Mouse (Mus musculus) C2C12 (cell line): ENCODE results near the gene Dnm1. TPM values are rescaled to one million over a fixed set of nuclear protein-coding genes. Genes with fewer than 3 reads are reported as not detected.

Source experiments
- H3K27me3 ChIP-seq: one replicate; pipeline ENCODE4 v1.6.1; 2011; ENCODE audit not compliant: control insufficient read depth, insufficient read depth, insufficient read length
- H3K36me3 ChIP-seq: one replicate; pipeline ENCODE4 v1.6.1; 2011; ENCODE audit not compliant: control insufficient read depth, insufficient read depth
- H3K4me3 ChIP-seq: one replicate; pipeline ENCODE4 v1.5.1; 2011; ENCODE audit warnings: mild to moderate bottlenecking, control low read depth; ENCODE audit not compliant: poor library complexity, insufficient read depth, severe bottlenecking
- H3K79me2 ChIP-seq: one replicate; pipeline ENCODE4 v1.6.1; 2011; ENCODE audit not compliant: control insufficient read depth, insufficient read depth
- H3K79me3 ChIP-seq: one replicate; pipeline ENCODE4 v1.6.1; 2011; ENCODE audit warnings: low read depth, control low read depth
- H3ac ChIP-seq: one replicate; pipeline ENCODE3; 2011; ENCODE audit warnings: low read depth; ENCODE audit not compliant: control insufficient read depth, insufficient read length
- CEBPB ChIP-seq: IDR thresholded peaks from one replicate; pipeline ENCODE4 v1.6.1; 2011; ENCODE audit warnings: low read depth, mild to moderate bottlenecking, control low read depth, moderate library complexity
- CTCF ChIP-seq: IDR thresholded peaks from one replicate; pipeline ENCODE4 v1.5.1; 2011; ENCODE audit not compliant: control insufficient read depth, insufficient read depth, insufficient read length
- FOSL1 ChIP-seq: IDR thresholded peaks from one replicate; pipeline ENCODE4 v1.8.0; 2011; ENCODE audit warnings: mild to moderate bottlenecking, low read length; ENCODE audit not compliant: poor library complexity, insufficient read depth, severe bottlenecking
- MAX ChIP-seq: IDR thresholded peaks from one replicate; pipeline ENCODE4 v1.6.1; 2011; ENCODE audit warnings: mild to moderate bottlenecking, control low read depth
- MYOD1 ChIP-seq: IDR thresholded peaks from one replicate; pipeline ENCODE4 v1.6.1; 2011; ENCODE audit warnings: low read depth; ENCODE audit not compliant: control insufficient read depth, insufficient read length
- MYOG ChIP-seq: IDR thresholded peaks from one replicate; pipeline ENCODE4 v1.6.1; 2011; ENCODE audit not compliant: control insufficient read depth, insufficient read length; ENCODE audit errors: extremely low read depth
- USF1 ChIP-seq: IDR thresholded peaks from one replicate; pipeline ENCODE4 v1.6.1; 2011; ENCODE audit warnings: low read depth, mild to moderate bottlenecking, control low read depth, moderate library complexity
- polyA plus RNA-seq: library from polyadenylated mRNA; unstranded; fragments of >200 nt; fragmentation: generic; extraction: Trizol; gene quantifications from one replicate; pipeline ENCODE4 v1.2.1, GENCODE M21; 2012; ENCODE audit warnings: missing spikeins

The Dnm1 gene
- polyA plus RNA-seq, 1 experiment, result 27.7 TPM

GRCm38 (mm10) chr2:32287923-32288367, 65.2 kb downstream of the Dnm1 start, which contains the start of gene Swi5:
Gene Swi5, minus strand, starts transcription at chr2:32288075.
- TF ChIP-seq MAX (peak; percentile 61), MYOG (no peak), CEBPB (no peak), USF1 (peak; percentile 87)
- Histone ChIP-seq H3K36me3 (peaks cover 29% of the 10 kb centered on the region), H3K4me3 (peak within 1 kb of the TSS; percentile 96), H3K79me2 (peaks cover 72% of the 10 kb centered on the region), H3K27me3 (no peaks in the 10 kb centered on the region), H3K79me3 (peaks cover 46% of the 10 kb centered on the region), H3ac (peak within 1 kb of the TSS; percentile 95)

DNA sequence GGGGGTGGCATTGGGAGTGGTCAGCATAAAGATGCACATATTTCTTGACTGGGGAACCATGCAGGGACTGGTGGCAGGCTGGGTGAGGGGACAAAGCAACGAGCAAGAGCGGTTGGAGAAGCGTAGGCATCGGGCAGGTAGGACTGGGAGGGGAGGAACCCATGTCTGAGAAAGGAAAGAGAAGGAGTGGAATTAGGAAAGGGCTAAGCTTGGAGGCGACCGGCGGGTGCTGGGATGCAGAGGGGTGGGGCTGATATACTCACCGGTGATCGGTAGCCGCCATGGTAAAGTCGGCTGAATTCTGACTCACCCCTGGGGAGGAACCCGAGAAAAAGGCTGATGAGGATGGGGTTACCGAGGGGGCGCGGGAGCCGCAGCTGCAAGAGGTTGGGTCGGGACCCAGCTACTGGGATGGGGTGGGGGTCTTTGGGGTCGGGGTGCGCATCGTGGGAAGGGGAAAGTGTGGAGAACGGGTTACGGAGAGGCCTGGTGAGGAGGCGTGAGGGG, 65.8 kb downstream of the Dnm1 start, which contains the start of gene Golga2:
Gene Golga2, plus strand, starts transcription at position 51 of the 507 bp plus-strand sequence.
- peaks cover 33% of the 10 kb centered on the region for H3K36me3 ChIP-seq
- H3K79me3 ChIP-seq, result peaks cover 46% of the 10 kb centered on the region
- no peak for TF ChIP-seq MYOD1
- no peak for TF ChIP-seq CEBPB
- no peak for TF ChIP-seq USF1
- no peak for TF ChIP-seq CTCF
- TF ChIP-seq FOSL1, result no peak
- no peak for TF ChIP-seq MAX
- TF ChIP-seq MYOG, result no peak
- peak within 1 kb of the TSS; percentile 96 for H3K4me3 ChIP-seq
- no peaks in the 10 kb centered on the region for H3K27me3 ChIP-seq
- H3K79me2 ChIP-seq, result peaks cover 72% of the 10 kb centered on the region
- H3ac ChIP-seq, result peak within 1 kb of the TSS; percentile 95

DNA sequence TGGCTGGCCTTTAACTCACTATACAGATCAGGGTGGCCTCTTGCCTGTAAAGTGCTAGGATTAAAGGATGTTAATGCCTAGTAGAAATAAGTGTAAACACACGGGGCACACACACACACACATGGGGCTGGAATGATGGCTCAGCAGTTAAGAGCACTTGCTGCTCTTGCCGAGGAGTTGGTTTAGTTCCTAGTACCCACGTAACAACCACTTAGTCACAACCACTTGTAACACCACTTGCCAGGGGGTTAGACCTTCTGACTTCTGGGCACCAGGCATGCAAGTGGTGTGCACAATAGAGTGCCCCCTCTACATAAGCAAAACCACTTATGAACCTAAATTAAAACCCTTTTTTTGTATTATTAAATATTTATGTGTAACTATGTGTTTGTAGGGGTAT, 69.2 kb downstream of the Dnm1 start:
- Histone ChIP-seq H3K79me2 (peaks cover 49% of the 10 kb centered on the region), H3K79me3 (peaks cover 28% of the 10 kb centered on the region), H3ac (no peak overlapping the region), H3K36me3 (peaks cover 66% of the 10 kb centered on the region), H3K4me3 (no peak overlapping the region), H3K27me3 (no peaks in the 10 kb centered on the region)
- TF ChIP-seq CEBPB, result no peak
- TF ChIP-seq CTCF, result no peak
- TF ChIP-seq MYOG, result no peak
- no peak for TF ChIP-seq MAX
- TF ChIP-seq MYOD1, result no peak
- TF ChIP-seq USF1, result no peak
- TF ChIP-seq FOSL1, result no peak

DNA sequence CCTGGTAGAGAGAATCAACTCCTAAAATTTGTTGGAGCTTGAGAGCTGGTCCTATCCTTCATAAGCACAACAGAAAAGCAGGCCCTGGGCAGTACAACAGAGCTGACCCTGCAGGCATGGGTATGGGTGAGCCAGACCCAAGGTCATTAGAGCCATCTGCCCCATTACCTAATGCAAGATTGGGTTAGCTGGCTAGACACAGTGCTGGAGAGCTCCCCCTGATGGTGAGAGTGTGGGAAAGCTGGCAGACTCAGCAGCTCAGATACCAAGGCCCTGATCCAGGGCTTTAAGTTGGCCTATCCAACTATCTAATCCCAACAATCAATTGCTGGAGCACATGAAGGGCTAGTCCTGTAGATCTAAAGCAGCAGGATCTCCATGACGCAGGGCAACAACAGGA, 70.4 kb downstream of the Dnm1 start:
- no peaks in the 10 kb centered on the region for H3K27me3 ChIP-seq
- TF ChIP-seq CEBPB (no peak), CTCF (peak; percentile 55)
- peaks cover 79% of the 10 kb centered on the region for H3K36me3 ChIP-seq
- peaks cover 23% of the 10 kb centered on the region for H3K79me3 ChIP-seq
- no peak overlapping the region for H3ac ChIP-seq
- H3K79me2 ChIP-seq, result peaks cover 38% of the 10 kb centered on the region
- no peak overlapping the region for H3K4me3 ChIP-seq

- H3K36me3 ChIP-seq, result peaks cover 81% of the 10 kb centered on the region
- H3K27me3 ChIP-seq, result no peaks in the 10 kb centered on the region
These were observed 70.8 kb downstream of the Dnm1 start for GRCm38 (mm10) chr2:32282289-32282688.

DNA sequence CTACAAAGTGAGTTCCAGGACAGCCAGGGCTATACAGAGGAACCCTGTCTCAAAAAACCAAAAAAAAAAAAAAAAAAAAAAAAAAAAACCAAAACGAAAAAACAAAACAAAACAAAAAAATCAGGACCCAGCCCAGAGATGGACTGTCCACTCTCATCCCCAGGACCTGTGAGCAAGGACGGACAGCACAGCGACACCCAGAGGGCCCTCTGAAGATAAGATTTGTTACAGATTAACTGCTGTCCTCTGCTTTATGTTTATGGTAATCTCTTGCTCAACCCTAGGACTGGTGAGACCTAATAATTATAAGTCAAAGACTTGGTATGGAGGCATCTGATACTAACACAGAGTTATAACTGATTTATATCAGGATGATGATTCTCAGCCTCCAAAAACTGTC, 77.3 kb downstream of the Dnm1 start:
- Histone ChIP-seq H3ac (no peak overlapping the region), H3K27me3 (no peaks in the 10 kb centered on the region), H3K79me3 (no peaks in the 10 kb centered on the region), H3K36me3 (peaks cover 33% of the 10 kb centered on the region), H3K79me2 (no peaks in the 10 kb centered on the region), H3K4me3 (no peak overlapping the region)
- TF ChIP-seq FOSL1 (no peak), CTCF (no peak), USF1 (no peak), MAX (no peak), MYOG (no peak), CEBPB (no peak), MYOD1 (no peak)

More at GRCm38 (mm10) chr2:32282289-32282688, 70.8 kb downstream of the Dnm1 start:
- Histone ChIP-seq H3ac (no peak overlapping the region), H3K79me2 (peaks cover 34% of the 10 kb centered on the region), H3K4me3 (no peak overlapping the region), H3K79me3 (peaks cover 18% of the 10 kb centered on the region)
- TF ChIP-seq MYOG (no peak), MYOD1 (no peak), FOSL1 (no peak), USF1 (no peak), CTCF (no peak), MAX (no peak), CEBPB (no peak)
